Mouse (Mus musculus) testis, adult 2 months (tissue): Measurements from ENCODE around the gene Dnajc17. TPM values are rescaled to one million over a fixed set of nuclear protein-coding genes. Genes with fewer than 3 reads are reported as not detected.

Experiments
- H3K27ac ChIP-seq: fragments of 200-500 bp; 2 replicates; pipeline ENCODE4 v1.5.1; 2012; ENCODE audit warnings: low read depth, low read length; ENCODE audit not compliant: control insufficient read depth, insufficient read depth
- H3K27me3 ChIP-seq: fragments of 200-500 bp; 2 replicates; pipeline ENCODE4 v1.6.1; 2012; ENCODE audit warnings: mild to moderate bottlenecking, low read length, moderate library complexity; ENCODE audit not compliant: control insufficient read depth, insufficient read depth
- H3K36me3 ChIP-seq: fragments of 200-500 bp; 2 replicates; pipeline ENCODE4 v1.6.1; 2012; ENCODE audit warnings: mild to moderate bottlenecking, low read length; ENCODE audit not compliant: control insufficient read depth, insufficient read depth
- H3K4me1 ChIP-seq: fragments of 200-500 bp; 2 replicates; pipeline ENCODE4 v1.6.1; 2012; ENCODE audit warnings: low read length; ENCODE audit not compliant: control insufficient read depth, insufficient read depth
- H3K4me3 ChIP-seq: fragments of 200-500 bp; 2 replicates; pipeline ENCODE4 v1.5.1; 2012; ENCODE audit warnings: low read depth, mild to moderate bottlenecking, low read length, moderate library complexity, mixed read lengths; ENCODE audit not compliant: control insufficient read depth
- CTCF ChIP-seq: fragments of 200-500 bp; IDR thresholded peaks from 2 replicates; pipeline ENCODE4 v1.5.1; 2012; ENCODE audit warnings: low read depth, mild to moderate bottlenecking, inconsistent platforms, low read length, moderate library complexity; ENCODE audit not compliant: control insufficient read depth, insufficient read depth, insufficient replicate concordance
- POLR2A ChIP-seq: fragments of 200-500 bp; IDR thresholded peaks from 2 replicates; pipeline ENCODE4 v1.6.1; 2012; ENCODE audit warnings: low read depth, mild to moderate bottlenecking, inconsistent platforms, low read length, moderate library complexity; ENCODE audit not compliant: control insufficient read depth
- polyA plus RNA-seq: library from polyadenylated mRNA; depleted of rRNA; stranded (reverse); fragments of >200 nt; gene quantifications from 2 replicates; pipeline ENCODE4 v1.2.3, GENCODE M21; 2012; rRNA removed

The Dnajc17 gene
- polyA plus RNA-seq, 1 experiment = 3.7 TPM

DNA sequence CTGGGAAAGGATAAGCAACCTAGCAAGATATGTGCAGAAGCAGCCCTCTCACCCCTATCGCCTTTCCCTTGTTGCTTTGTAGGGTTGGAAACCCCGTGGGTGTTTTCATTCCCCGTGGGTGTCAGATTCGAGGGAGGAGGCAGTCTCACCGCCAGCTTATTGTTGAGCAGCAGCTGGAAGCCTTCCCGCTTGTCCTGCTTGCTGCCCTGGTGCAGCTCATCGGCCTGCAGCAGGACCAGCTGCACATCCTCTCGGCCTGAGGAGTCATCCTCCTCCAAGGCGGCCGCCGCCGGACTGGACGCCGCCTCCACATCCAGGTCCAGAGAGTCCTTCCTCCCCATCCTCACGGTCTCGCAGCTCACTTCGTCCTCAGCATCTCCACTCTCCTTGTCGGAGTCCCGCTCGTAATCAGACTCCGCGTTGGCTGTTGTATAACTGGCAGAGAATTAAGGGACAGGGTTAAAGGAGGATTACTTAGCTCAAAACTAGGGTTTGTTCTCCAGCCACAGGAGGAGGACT lies 61.4 kb downstream of the Dnajc17 start:
- H3K4me3 ChIP-seq = no peak overlapping the region
- H3K27me3 ChIP-seq = no peaks in the 10 kb centered on the region
- peaks cover 12% of the 10 kb centered on the region for H3K36me3 ChIP-seq
- H3K27ac ChIP-seq = no peak overlapping the region
- TF ChIP-seq CTCF (no peak), POLR2A (no peak)
- H3K4me1 ChIP-seq = no peaks in the 10 kb centered on the region

GRCm38 (mm10) chr2:119146435-119146834 lies 62.2 kb downstream of the Dnajc17 start:
- no peaks in the 10 kb centered on the region for H3K4me1 ChIP-seq

DNA sequence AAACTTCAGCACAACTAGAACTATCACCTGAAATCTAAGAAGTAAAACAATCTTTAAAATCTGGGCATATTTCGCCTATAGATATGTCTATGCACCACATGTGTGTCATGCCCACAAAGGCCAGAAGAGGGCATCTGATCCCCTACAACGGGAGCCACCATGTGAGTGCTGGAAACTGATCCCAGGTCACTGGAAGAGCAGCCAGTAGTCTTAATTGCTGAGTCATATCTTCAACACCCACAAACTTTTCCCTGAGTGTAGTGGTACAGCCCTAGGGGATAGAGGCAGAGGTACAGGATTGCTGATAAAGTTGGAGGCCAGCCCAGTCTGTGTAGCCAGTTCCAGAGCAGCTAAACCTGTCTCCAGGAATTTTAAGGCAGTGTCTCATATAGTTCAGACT lies 63.4 kb downstream of the Dnajc17 start:
- Histone ChIP-seq H3K4me3 (no peak overlapping the region), H3K36me3 (peaks cover 10% of the 10 kb centered on the region), H3K27ac (no peak overlapping the region), H3K27me3 (no peaks in the 10 kb centered on the region), H3K4me1 (no peaks in the 10 kb centered on the region)
- TF ChIP-seq CTCF (no peak), POLR2A (no peak)

More at GRCm38 (mm10) chr2:119146435-119146834, 62.2 kb downstream of the Dnajc17 start:
- H3K4me3 ChIP-seq = no peak overlapping the region
- no peak overlapping the region for H3K27ac ChIP-seq
- TF ChIP-seq CTCF (no peak), POLR2A (no peak)
- H3K27me3 ChIP-seq = no peaks in the 10 kb centered on the region
- peaks cover 12% of the 10 kb centered on the region for H3K36me3 ChIP-seq

- H3K4me1 ChIP-seq = no peaks in the 10 kb centered on the region
- H3K27ac ChIP-seq = no peak overlapping the region
- no peak overlapping the region for H3K4me3 ChIP-seq
- H3K27me3 ChIP-seq = no peaks in the 10 kb centered on the region
- TF ChIP-seq CTCF = no peak
- no peak for TF ChIP-seq POLR2A
- H3K36me3 ChIP-seq = peaks cover 8% of the 10 kb centered on the region
These were observed 72.2 kb downstream of the Dnajc17 start for GRCm38 (mm10) chr2:119136346-119136898.

Other genes with a start within 250 kb of the Dnajc17 start
- gene Ccdc32, start 179.4 kb downstream of the Dnajc17 start, polyA plus RNA-seq = 3.2 and 3.3 TPM in 2 replicates
- gene Rpusd2, start 174.0 kb downstream of the Dnajc17 start, polyA plus RNA-seq = 4.7 and 4.8 TPM in 2 replicates
- gene Knl1, start 161.7 kb downstream of the Dnajc17 start, polyA plus RNA-seq = 1.8 and 2.2 TPM in 2 replicates
- gene Rad51, start 96.0 kb downstream of the Dnajc17 start, polyA plus RNA-seq = 12.2 and 15.1 TPM in 2 replicates
- 9.2 and 10.7 TPM in 2 replicates for gene Rmdn3, start 51.8 kb downstream of the Dnajc17 start, polyA plus RNA-seq
- 6.4 and 11.9 TPM in 2 replicates for gene Gchfr, start 41.0 kb downstream of the Dnajc17 start, polyA plus RNA-seq
- 4.7 and 4.8 TPM in 2 replicates for gene Gm14137, start 34.3 kb downstream of the Dnajc17 start, polyA plus RNA-seq
- gene Zfyve19, start 178 bp downstream of the Dnajc17 start, polyA plus RNA-seq = 34.5 and 38.7 TPM in 2 replicates
- 0.34 and 0.52 TPM in 2 replicates for gene Ppp1r14d, start 21.1 kb upstream of the Dnajc17 start, polyA plus RNA-seq
- 3.6 and 4.7 TPM in 2 replicates for gene Spint1, start 28.6 kb upstream of the Dnajc17 start, polyA plus RNA-seq
- gene Rhov, start 62.5 kb upstream of the Dnajc17 start, polyA plus RNA-seq = 11.8 and 11.9 TPM in 2 replicates
- gene Vps18, start 79.9 kb upstream of the Dnajc17 start, polyA plus RNA-seq = 10.0 and 10.2 TPM in 2 replicates
- gene Dll4, start 117.0 kb upstream of the Dnajc17 start, polyA plus RNA-seq = 0.54 and 0.59 TPM in 2 replicates
- gene Chac1, start 142.4 kb upstream of the Dnajc17 start, polyA plus RNA-seq = 3.5 and 3.6 TPM in 2 replicates